Mouse (Mus musculus) intestine, embryonic 14.5 days (tissue): ENCODE results near the gene Mtx3. TPM values are rescaled to one million over a fixed set of nuclear protein-coding genes. Genes with fewer than 3 reads are reported as not detected.
"Not testable (repeated sequence)": the region's sequence is repeated elsewhere in the genome, so short reads cannot be mapped to it uniquely, and the experiment has no call there.

Experiments
- ATAC-seq: fragments of 200-750 bp; cut with Nextera tagmentation; replicated peaks from 2 replicates; pipeline ENCODE4 v1.8.0; 2017; ENCODE audit warnings: low read depth, moderate number of reproducible peaks, moderate TSS enrichment, moderate library complexity; ENCODE audit not compliant: low FRiP score, low TSS enrichment
- DNase-seq: peaks from one replicate; pipeline ENCODE4 v3.0.0-alpha.2; 2018; ENCODE audit warnings: low spot score
- H3K27ac ChIP-seq: fragments of 300-500 bp; sonication (generic); 2 replicates; pipeline ENCODE4 v1.5.1; 2014; ENCODE audit warnings: low read depth, mild to moderate bottlenecking, control low read depth
- H3K27me3 ChIP-seq: fragments of 300-500 bp; sonication (generic); replicated peaks from 2 replicates; pipeline ENCODE4 v1.6.1; 2014; ENCODE audit warnings: low read length, control low read depth; ENCODE audit not compliant: control insufficient read depth, insufficient read depth
- H3K36me3 ChIP-seq: fragments of 300-500 bp; sonication (generic); 2 replicates; pipeline ENCODE4 v1.6.1; 2014; ENCODE audit warnings: low read length, control low read depth; ENCODE audit not compliant: control insufficient read depth, insufficient read depth
- H3K4me1 ChIP-seq: fragments of 300-500 bp; sonication (generic); replicated peaks from 2 replicates; pipeline ENCODE4 v1.6.1; 2014; ENCODE audit warnings: low read length, control low read depth, mixed read lengths; ENCODE audit not compliant: control insufficient read depth, insufficient read depth
- H3K4me2 ChIP-seq: fragments of 300-500 bp; sonication (generic); 2 replicates; pipeline ENCODE4 v1.6.1; 2014; ENCODE audit warnings: low read length
- H3K4me3 ChIP-seq: fragments of 300-500 bp; sonication (generic); 2 replicates; pipeline ENCODE4 v1.5.1; 2014; ENCODE audit warnings: low read depth, low read length, control low read depth, mixed read lengths
- H3K9ac ChIP-seq: fragments of 300-500 bp; sonication (generic); 2 replicates; pipeline ENCODE4 v1.6.1; 2014; ENCODE audit warnings: mild to moderate bottlenecking, low read length
- H3K9me3 ChIP-seq: fragments of 300-500 bp; sonication (generic); 2 replicates; pipeline ENCODE4 v1.6.1; 2016; ENCODE audit warnings: low read length, control low read depth; ENCODE audit not compliant: control insufficient read depth
- WGBS: fragments of 180-500 bp; shearing (Covaris S2); extraction: QIAGEN DNeasy Blood & Tissue Kit; methylation state at CpG from one replicate; pipeline ENCODE4 v1.1.7; 2014; 5-methylcytosine and 5-hydroxymethylcytosine counted together
- polyA plus RNA-seq: library from polyadenylated mRNA; unstranded; fragments of >200 nt; fragmentation: Nextera tagmentation; extraction: Ambion mirVana; gene quantifications from 2 replicates; pipeline ENCODE4 v1.2.1, GENCODE M21; 2014

The Mtx3 gene
- polyA plus RNA-seq, result 6.3 TPM in 2 replicates

- DNase-seq, result peak; percentile 93
- Histone ChIP-seq H3K4me3 (peak within 1 kb of the TSS; percentile 87), H3K4me2 (peak within 1 kb of the TSS; percentile 74), H3K27me3 (peaks cover 4% of the 10 kb centered on the region; the same call in 1 of the 2 replicates), H3K27ac (peak within 1 kb of the TSS; percentile 81), H3K4me1 (peaks cover 6% of the 10 kb centered on the region; the same call in 1 of the 2 replicates), H3K9ac (peak within 1 kb of the TSS; percentile 79), H3K36me3 (peaks cover 27% of the 10 kb centered on the region), H3K9me3 (no peaks in the 10 kb centered on the region)
- 1% methylated on average over 40 of the region's 40 CpGs for WGBS
- peak; percentile 97 for ATAC-seq
These were observed at the start of gene Mtx3 for GRCm38 (mm10) chr13:92844586-92845221. Gene Mtx3 (plus strand): TSS chr13:92844760.

GRCm38 (mm10) chr13:92798830-92799229 is 45.7 kb upstream of the Mtx3 start:
- H3K4me1 ChIP-seq, result no peaks in the 10 kb centered on the region; the same call in 1 of the 2 replicates
- no peak for ATAC-seq
- no peak overlapping the region for H3K9ac ChIP-seq
- DNase-seq, result no peak
- no peak overlapping the region for H3K4me3 ChIP-seq
- H3K27me3 ChIP-seq, result no peaks in the 10 kb centered on the region; the same call in 1 of the 2 replicates
- H3K9me3 ChIP-seq, result no peaks in the 10 kb centered on the region
- no peaks in the 10 kb centered on the region for H3K36me3 ChIP-seq
- 71% methylated on average over 2 of the region's 2 CpGs for WGBS
- H3K27ac ChIP-seq, result no peak overlapping the region
- H3K4me2 ChIP-seq, result no peak overlapping the region

GRCm38 (mm10) chr13:92799306-92799925 is 45.1 kb upstream of the Mtx3 start:
- DNase-seq (no peak), ATAC-seq (no peak)
- Histone ChIP-seq H3K9me3 (no peaks in the 10 kb centered on the region), H3K4me3 (no peak overlapping the region), H3K36me3 (no peaks in the 10 kb centered on the region), H3K27ac (no peak overlapping the region), H3K4me2 (no peak overlapping the region), H3K9ac (no peak overlapping the region), H3K4me1 (no peaks in the 10 kb centered on the region; the same call in 1 of the 2 replicates), H3K27me3 (no peaks in the 10 kb centered on the region; the same call in 1 of the 2 replicates)
- WGBS, result 60% methylated on average over 7 of the region's 7 CpGs

- Histone ChIP-seq H3K9me3 (no peaks in the 10 kb centered on the region), H3K4me2 (no peak overlapping the region), H3K4me3 (no peak overlapping the region), H3K36me3 (no peaks in the 10 kb centered on the region), H3K4me1 (no peaks in the 10 kb centered on the region), H3K27ac (no peak overlapping the region), H3K27me3 (no peaks in the 10 kb centered on the region), H3K9ac (no peak overlapping the region)
- ATAC-seq (no peak), DNase-seq (no peak)
These were observed 37.8 kb upstream of the Mtx3 start for GRCm38 (mm10) chr13:92806785-92807184.

- WGBS, result 89% methylated on average over 3 of the region's 3 CpGs
- H3K4me1 ChIP-seq, result no peaks in the 10 kb centered on the region
- no peak overlapping the region for H3K4me2 ChIP-seq
- no peak overlapping the region for H3K4me3 ChIP-seq
- H3K9ac ChIP-seq, result no peak overlapping the region
- no peak for DNase-seq
- no peaks in the 10 kb centered on the region for H3K36me3 ChIP-seq
- H3K27me3 ChIP-seq, result no peaks in the 10 kb centered on the region
- no peaks in the 10 kb centered on the region for H3K9me3 ChIP-seq
- no peak overlapping the region for H3K27ac ChIP-seq
- no peak for ATAC-seq
These were observed 36.7 kb upstream of the Mtx3 start for GRCm38 (mm10) chr13:92807849-92808248.

DNA sequence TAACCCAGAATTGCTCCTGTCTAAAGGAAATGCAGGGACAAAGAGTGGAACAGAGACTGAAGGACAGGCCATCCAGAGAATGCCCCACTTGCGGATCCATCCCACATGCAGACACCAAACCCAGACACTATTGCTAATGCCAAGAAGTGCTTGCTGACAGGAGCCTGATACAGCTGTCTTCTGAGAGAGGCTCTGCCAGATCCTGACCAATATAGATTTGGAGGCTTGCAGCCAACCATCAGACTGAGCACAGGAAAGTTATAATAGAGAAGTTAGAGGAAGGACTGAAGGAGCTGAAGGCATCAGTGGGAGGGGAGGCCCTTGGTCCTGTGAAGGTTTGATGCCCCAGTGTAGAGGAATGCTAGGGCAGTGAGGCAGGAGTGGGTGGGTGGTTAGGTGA is 34.0 kb upstream of the Mtx3 start:
- not testable (repeated sequence) for H3K27me3 ChIP-seq, H3K27ac ChIP-seq, H3K4me1 ChIP-seq, ATAC-seq, DNase-seq, H3K9ac ChIP-seq, H3K4me3 ChIP-seq, H3K36me3 ChIP-seq, H3K9me3 ChIP-seq, H3K4me2 ChIP-seq
- 88% methylated on average over 1 of the region's 1 CpGs for WGBS

DNA sequence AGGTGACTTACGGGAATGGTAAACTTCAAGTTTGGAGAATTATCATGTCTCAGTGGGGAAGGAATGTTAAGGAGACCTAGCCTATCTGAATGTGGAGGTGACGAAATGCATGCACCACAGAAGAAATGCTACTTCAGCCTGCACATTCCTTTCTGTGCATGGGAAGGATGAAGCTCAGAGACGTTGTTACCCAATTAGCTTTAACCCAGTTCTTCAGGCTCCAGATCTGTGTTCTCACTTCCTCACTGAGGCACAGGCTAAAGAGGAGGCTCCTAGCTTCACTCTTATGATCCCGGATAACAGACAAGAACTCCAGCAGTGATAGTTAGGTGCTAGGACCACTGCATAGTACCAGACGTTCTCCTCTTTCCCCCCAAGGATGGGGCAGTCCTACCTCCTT is 28.2 kb upstream of the Mtx3 start:
- no peaks in the 10 kb centered on the region for H3K9me3 ChIP-seq
- no peaks in the 10 kb centered on the region for H3K4me1 ChIP-seq
- no peak overlapping the region for H3K27ac ChIP-seq
- H3K36me3 ChIP-seq, result no peaks in the 10 kb centered on the region
- no peak for ATAC-seq
- 76% methylated on average over 5 of the region's 5 CpGs for WGBS
- no peak for DNase-seq
- no peaks in the 10 kb centered on the region for H3K27me3 ChIP-seq
- no peak overlapping the region for H3K4me2 ChIP-seq
- H3K4me3 ChIP-seq, result no peak overlapping the region
- no peak overlapping the region for H3K9ac ChIP-seq

- Histone ChIP-seq H3K4me2 (no peak overlapping the region), H3K4me3 (no peak overlapping the region), H3K9ac (no peak overlapping the region), H3K9me3 (no peaks in the 10 kb centered on the region), H3K27ac (no peak overlapping the region), H3K27me3 (no peaks in the 10 kb centered on the region), H3K36me3 (no peaks in the 10 kb centered on the region), H3K4me1 (no peaks in the 10 kb centered on the region)
- no peak for DNase-seq
- 25% methylated on average over 3 of the region's 3 CpGs for WGBS
- no peak for ATAC-seq
These were observed 27.2 kb upstream of the Mtx3 start for GRCm38 (mm10) chr13:92817357-92817756.

DNA sequence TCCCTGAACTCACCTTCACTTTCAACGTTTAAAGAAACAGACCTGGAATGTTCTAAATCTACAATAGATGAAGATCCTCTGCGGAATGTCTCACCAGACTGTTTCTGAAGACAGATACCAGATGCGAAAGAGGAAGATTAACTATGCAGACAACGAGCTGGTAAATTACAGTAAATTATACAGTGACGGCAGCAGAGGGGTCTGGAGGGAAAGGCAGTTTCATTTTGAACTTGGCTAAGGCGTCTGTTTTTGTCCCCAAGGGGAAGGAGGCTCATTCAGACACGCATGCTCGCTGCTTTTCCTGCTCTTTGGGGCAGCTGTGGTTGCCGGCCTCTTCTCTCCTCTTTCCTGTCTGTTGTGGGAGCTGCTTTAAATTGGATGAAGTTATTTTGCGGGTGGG is 15.7 kb upstream of the Mtx3 start:
- WGBS, result 20% methylated on average over 10 of the region's 10 CpGs
- Histone ChIP-seq H3K27ac (peak overlapping the region; percentile 63), H3K9ac (no peak overlapping the region), H3K9me3 (no peaks in the 10 kb centered on the region), H3K27me3 (no peaks in the 10 kb centered on the region), H3K4me1 (peaks cover 14% of the 10 kb centered on the region), H3K4me3 (no peak overlapping the region), H3K4me2 (peak overlapping the region; percentile 38), H3K36me3 (no peaks in the 10 kb centered on the region)
- ATAC-seq (0 out of 2 replicates have a peak, but pooled peaks have one; percentile 27), DNase-seq (no peak)
